In the genomic region with DNA sequence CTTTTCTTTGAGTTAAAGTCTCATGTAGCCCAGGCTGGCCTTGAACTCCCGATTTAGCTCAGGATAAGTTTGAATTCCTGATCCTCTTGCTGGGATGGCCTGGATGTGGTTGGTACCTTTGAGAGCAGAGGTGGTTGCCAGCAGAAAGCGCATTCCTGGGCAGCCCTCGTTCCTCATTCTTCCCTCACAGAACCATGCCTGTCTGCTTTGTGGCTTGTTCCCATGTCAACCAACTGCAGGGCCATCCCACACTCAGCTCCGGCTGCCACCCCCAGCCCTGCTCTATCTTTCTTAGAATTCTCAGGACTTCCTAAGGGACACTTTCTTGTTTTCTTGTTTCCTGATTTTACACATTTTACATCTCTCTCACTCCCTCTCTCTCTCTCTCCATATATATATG, we compare ENCODE assay signal across 33 mouse cellular contexts. TPM values are rescaled to one million over a fixed set of nuclear protein-coding genes. Genes with fewer than 3 reads are reported as not detected.
DNase-seq lines count a peak whose midpoint lies in the region; ATAC-seq and TF ChIP-seq lines count a peak whose summit lies in the region.
"Had no signal": no experiment of that assay in that cellular context is flagged by ENCODE, and none has a peak within 500 bp of the region (broad histone marks: within the 10 kb centered on the region; RNA-seq: fewer than 3 reads in every experiment).

No protein-coding gene starts in this region.

- ATAC-seq in frontal cortex, adult (ENCODE audit: low TSS enrichment): peak; percentile 53; the same call in 1 of the 2 replicates
- ATAC-seq in common myeloid progenitor, adult 5-6 weeks (replicated peaks; ENCODE audit: low read depth, poor library complexity, severe bottlenecking): 0 out of 2 replicates have a peak, but pooled peaks have one; percentile 17
- no peak for ATAC-seq in monocyte, adult 5-6 weeks (replicated peaks; ENCODE audit: insufficient number of reproducible peaks, low FRiP score, low TSS enrichment, poor library complexity, severe bottlenecking)
- ATAC-seq: forebrain, embryonic 14.5 days; inflammation-experienced regulatory T-cells, adult 6 months had no signal

- peak overlapping the region; percentile 40 for H3K27ac ChIP-seq in left cerebral cortex, adult 2 months
- no peak overlapping the region; the same call in 1 of the 2 replicates for H3K27ac ChIP-seq in MEL (ENCODE audit: control insufficient read depth, low read depth, low read length)
- H3K27ac ChIP-seq: embryonic facial prominence, embryonic 10.5 days; embryonic facial prominence, embryonic 15.5 days; gastrocnemius, adult 2 months; hindbrain, embryonic 10.5 days; hindbrain, embryonic 15.5 days; liver, embryonic 14.5 days; neural tube, embryonic 13.5 days; stomach, postnatal 0 days had no signal

- no peak for TF ChIP-seq RAD21 in MEL (IDR thresholded peaks at IDR 0.05; ENCODE audit: low read depth, low read length)

- H3K4me1 ChIP-seq in MEL (ENCODE audit: control insufficient read depth in 1 of 2, insufficient read depth in 2 of 2, low read length in 2 of 2): peaks cover 19 to 36% of the 10 kb centered on the region in 2 experiments

- TF ChIP-seq EP300 in MEL (IDR thresholded peaks at IDR 0.05; ENCODE audit: low read depth in 1 of 2, low read length in 2 of 2): no peak

- H3K79me2 ChIP-seq in MEL (ENCODE audit: control insufficient read depth, insufficient read depth, low read length, poor library complexity): no peaks in the 10 kb centered on the region

- no peaks in the 10 kb centered on the region for H3K9me3 ChIP-seq in MEL (replicated peaks; ENCODE audit: insufficient read depth, low read length)
- H3K9me3 ChIP-seq: embryonic facial prominence, embryonic 10.5 days; embryonic facial prominence, embryonic 15.5 days; G1E; hindbrain, embryonic 10.5 days; hindbrain, embryonic 15.5 days; kidney, embryonic 15.5 days; neural tube, embryonic 13.5 days had no signal

- no peak for DNase-seq in frontal cortex, postnatal 25 days (ENCODE audit: low spot score in 2 of 2)
- no peak for DNase-seq in left cerebral cortex, adult 2 months (ENCODE audit: extremely low spot score in 1 of 2, low spot score in 2 of 2)
- DNase-seq in left cerebral cortex, adult 8-10 months (ENCODE audit: low spot score in 2 of 2): no peak
- peak; percentile 47 for DNase-seq in MEL (ENCODE audit: low read depth, low spot score)
- DNase-seq: adrenal gland, postnatal 25 days; cerebellum, adult 2 months; cerebellum, postnatal 14 days; gastrocnemius, adult 2 months; gastrocnemius, postnatal 36 days; heart, postnatal 14 days; kidney, adult 11 months; kidney, postnatal 25 days; liver; lung, embryonic 14.5 days; lung, postnatal 14 days; right cerebral cortex, postnatal 14 days; thymus, adult 18-20 months; thymus, postnatal 25 days had no signal

- H3K27me3 ChIP-seq in MEL (ENCODE audit: control insufficient read depth in 1 of 2, insufficient read depth in 2 of 2, low read length in 2 of 2): no peaks in the 10 kb centered on the region

- TF ChIP-seq CTCF in left cerebral cortex, adult 2 months (IDR thresholded peaks at IDR 0.05): no peak
- TF ChIP-seq CTCF in MEL (IDR thresholded peaks at IDR 0.05 in 2 of 3, conservative IDR thresholded peaks at IDR 0.05 in 1 of 3; ENCODE audit: control insufficient read depth in 1 of 3, insufficient read depth in 1 of 3, low read depth in 2 of 3, low read length in 3 of 3, poor library complexity in 1 of 3, severe bottlenecking in 1 of 3): no peak

- peaks cover 0 to 20% of the 10 kb centered on the region in 2 experiments; a peak in 2 of 4 replicates for H3K36me3 ChIP-seq in MEL (ENCODE audit: control insufficient read depth in 1 of 2, insufficient read depth in 2 of 2, low read length in 2 of 2)
- H3K36me3 ChIP-seq: embryonic facial prominence, embryonic 10.5 days; embryonic facial prominence, embryonic 15.5 days; G1E; hindbrain, embryonic 10.5 days; hindbrain, embryonic 15.5 days; kidney, embryonic 15.5 days; neural tube, embryonic 13.5 days had no signal

- no peak for TF ChIP-seq POLR2A in MEL (IDR thresholded peaks at IDR 0.05; ENCODE audit: control insufficient read depth in 1 of 2, insufficient read depth in 1 of 2, low read depth in 1 of 2, low read length in 2 of 2, poor library complexity in 1 of 2)

- H3K4me3 ChIP-seq in left cerebral cortex, adult 2 months: no peak overlapping the region
- H3K4me3 ChIP-seq in MEL (ENCODE audit: control insufficient read depth in 1 of 2, insufficient read depth in 1 of 2, low read depth in 2 of 2, low read length in 2 of 2): no peak overlapping the region
- H3K4me3 ChIP-seq: embryonic facial prominence, embryonic 10.5 days; embryonic facial prominence, embryonic 15.5 days; gastrocnemius, adult 2 months; hindbrain, embryonic 10.5 days; hindbrain, embryonic 15.5 days; kidney, embryonic 15.5 days; neural tube, embryonic 13.5 days had no signal

- H3K9ac ChIP-seq in MEL (ENCODE audit: control insufficient read depth, low read depth, low read length, poor library complexity, severe bottlenecking): no peak overlapping the region
- H3K9ac ChIP-seq: embryonic facial prominence, embryonic 15.5 days; hindbrain, embryonic 15.5 days; kidney, embryonic 15.5 days; liver, embryonic 14.5 days; lung, embryonic 14.5 days; neural tube, embryonic 13.5 days had no signal

- intact Hi-C loops in left cerebral cortex, adult 2 months (cut with DNase I): no loop called here

TF ChIP-seq in MEL, 35 proteins besides CTCF, POLR2A, EP300 and RAD21:
- no peak for TF ChIP-seq ZNF384 (IDR thresholded peaks at IDR 0.05; ENCODE audit: low read depth, low read length)
- TF ChIP-seq MXI1 (IDR thresholded peaks at IDR 0.05; ENCODE audit: low read depth, low read length): no peak
- no peak for TF ChIP-seq USF2 (IDR thresholded peaks at IDR 0.05; ENCODE audit: borderline replicate concordance in 1 of 2, insufficient read depth in 1 of 2, low read depth in 1 of 2, low read length in 2 of 2)
- no peak for TF ChIP-seq TCF12 (IDR thresholded peaks at IDR 0.05; ENCODE audit: low read depth, low read length)
- no peak for TF ChIP-seq CHD1 (IDR thresholded peaks at IDR 0.05; ENCODE audit: low read depth, low read length)
- no peak for TF ChIP-seq SIN3A (IDR thresholded peaks at IDR 0.05; ENCODE audit: low read length)
- TF ChIP-seq MAZ (IDR thresholded peaks at IDR 0.05; ENCODE audit: low read depth, low read length): no peak
- TF ChIP-seq JUND (IDR thresholded peaks at IDR 0.05; ENCODE audit: low read depth, low read length): no peak
- TF ChIP-seq MEF2A (IDR thresholded peaks at IDR 0.05; ENCODE audit: extremely low read depth, insufficient replicate concordance, low read depth, low read length, poor library complexity, severe bottlenecking): no peak
- TF ChIP-seq ZC3H11A (IDR thresholded peaks at IDR 0.05; ENCODE audit: low read depth, low read length): no peak
- no peak for TF ChIP-seq MAX (IDR thresholded peaks at IDR 0.05; ENCODE audit: low read length)
TF ChIP-seq in MEL: peak in this region for 0.

RNA-seq across cellular contexts. Expression of a gene that starts 1.7 kb away (rescaled TPM):
- total RNA-seq in left cerebral cortex, adult 2 months (2021): under 1 TPM; 0.56 to 0.59 TPM
- 1 to 10 TPM in 3 of 4 experiments, under 1 TPM in 1; 0.84 to 3.5 (median 2.0) TPM for total RNA-seq in left cerebral cortex, adult 8-10 months (2022)
- 0.77 and 0.82 TPM in 2 replicates for total RNA-seq in MEL (2012; rRNA removed)
- polyA plus RNA-seq in MEL (2012; ENCODE audit: insufficient read depth in 1 of 2, insufficient read length in 2 of 2, low read depth in 1 of 2, low replicate concordance in 2 of 2, missing spikeins in 1 of 2): 1 to 10 TPM in 1 of 2 experiments, not detected in 1; 1.5 TPM
- total RNA-seq in common myeloid progenitor, adult 5-6 weeks (2017): 3.3 and 5.5 TPM in 2 replicates
- 71.7 to 98.5 TPM (median 90.4 TPM) in 3 replicates for total RNA-seq in monocyte, adult 5-6 weeks (2017)
- total RNA-seq: G1E had no signal
- polyA plus RNA-seq: G1E; midbrain, embryonic 11.5 days; neural tube, embryonic 13.5 days had no signal

RNA-seq across cellular contexts. Expression of a gene that starts 11.4 kb away (rescaled TPM):
- 1 to 10 TPM; 1.1 to 1.7 TPM for total RNA-seq in left cerebral cortex, adult 2 months (2021)
- total RNA-seq in left cerebral cortex, adult 8-10 months (2022): 1 to 10 TPM; 2.2 to 7.1 (median 3.5) TPM
- not detected in 2 replicates for total RNA-seq in MEL (2012; rRNA removed)
- polyA plus RNA-seq in MEL (2012; ENCODE audit: insufficient read depth in 1 of 2, insufficient read length in 2 of 2, low read depth in 1 of 2, low replicate concordance in 2 of 2, missing spikeins in 1 of 2): under 1 TPM in 1 of 2 experiments, not detected in 1; 0.67 TPM
- total RNA-seq in common myeloid progenitor, adult 5-6 weeks (2017): 31.9 and 35.1 TPM in 2 replicates
- 48.2 to 62.0 TPM (median 61.5 TPM) in 3 replicates for total RNA-seq in monocyte, adult 5-6 weeks (2017)
- polyA plus RNA-seq: neural tube, embryonic 13.5 days had no signal

RNA-seq across cellular contexts. Expression of a gene that starts 19.0 kb away (rescaled TPM):
- 100 to 1,000 TPM; 177 to 179 TPM for total RNA-seq in left cerebral cortex, adult 2 months (2021)
- 100 to 1,000 TPM; 181 to 210 (median 190) TPM for total RNA-seq in left cerebral cortex, adult 8-10 months (2022)
- total RNA-seq in MEL (2012; rRNA removed): 97.2 and 99.5 TPM in 2 replicates
- polyA plus RNA-seq in MEL (2012; ENCODE audit: insufficient read depth in 1 of 2, insufficient read length in 2 of 2, low read depth in 1 of 2, low replicate concordance in 2 of 2, missing spikeins in 1 of 2): 100 to 1,000 TPM; 189 to 252 TPM
- 347 and 388 TPM in 2 replicates for total RNA-seq in common myeloid progenitor, adult 5-6 weeks (2017)
- 374 to 583 TPM (median 393 TPM) in 3 replicates for total RNA-seq in monocyte, adult 5-6 weeks (2017)

RNA-seq across cellular contexts. Expression of a gene that starts 22.1 kb away (rescaled TPM):
- total RNA-seq in left cerebral cortex, adult 2 months (2021): 10 to 100 TPM; 23.3 to 28.2 TPM
- total RNA-seq in left cerebral cortex, adult 8-10 months (2022): 10 to 100 TPM; 20.7 to 35.3 (median 30.7) TPM
- 26.1 and 38.3 TPM in 2 replicates for total RNA-seq in MEL (2012; rRNA removed)
- 10 to 100 TPM in 1 of 2 experiments, not detected in 1; 38.7 TPM for polyA plus RNA-seq in MEL (2012; ENCODE audit: insufficient read depth in 1 of 2, insufficient read length in 2 of 2, low read depth in 1 of 2, low replicate concordance in 2 of 2, missing spikeins in 1 of 2)
- total RNA-seq in common myeloid progenitor, adult 5-6 weeks (2017): 90.2 and 104 TPM in 2 replicates
- 55.9 to 84.5 TPM (median 72.8 TPM) in 3 replicates for total RNA-seq in monocyte, adult 5-6 weeks (2017)

RNA-seq across cellular contexts. Expression of a gene that starts 45.9 kb away (rescaled TPM):
- total RNA-seq in left cerebral cortex, adult 2 months (2021): 1 to 10 TPM; 2.1 to 3.4 TPM
- 1 to 10 TPM; 3.0 to 8.6 (median 4.6) TPM for total RNA-seq in left cerebral cortex, adult 8-10 months (2022)
- total RNA-seq in MEL (2012; rRNA removed): 24.6 and 30.7 TPM in 2 replicates
- 10 to 100 TPM in 1 of 2 experiments, not detected in 1; 46.6 TPM for polyA plus RNA-seq in MEL (2012; ENCODE audit: insufficient read depth in 1 of 2, insufficient read length in 2 of 2, low read depth in 1 of 2, low replicate concordance in 2 of 2, missing spikeins in 1 of 2)
- total RNA-seq in common myeloid progenitor, adult 5-6 weeks (2017): 77.8 and 120 TPM in 2 replicates
- total RNA-seq in monocyte, adult 5-6 weeks (2017): 145 to 195 TPM (median 175 TPM) in 3 replicates

Comparison
In these comparisons a context has a peak if more than half of its experiments do, and no peak if none do; other contexts are left out.
1. RNA of a gene that starts 1.7 kb away (total RNA-seq): 71.7 to 98.5 TPM in monocyte, adult 5-6 weeks; 3.3 to 5.5 TPM in common myeloid progenitor, adult 5-6 weeks, 0.84 to 3.5 TPM in left cerebral cortex, adult 8-10 months, 0.77 to 0.82 TPM in MEL and 0.56 to 0.59 TPM in left cerebral cortex, adult 2 months; every median in the first group is over 10 times any median in the second.